Mouse (Mus musculus): ENCODE results near the gene Ubxn4. TPM values are rescaled to one million over a fixed set of nuclear protein-coding genes. Genes with fewer than 3 reads are reported as not detected.
A peak's percentile ranks its signal among the peaks of the same experiment; 100 is the strongest.

Ubxn4 gene
- polyA plus RNA-seq (2015; fragmentation: Nextera tagmentation; extraction: Ambion mirVana) = 75.5 and 81.3 TPM in 2 replicates

DNA sequence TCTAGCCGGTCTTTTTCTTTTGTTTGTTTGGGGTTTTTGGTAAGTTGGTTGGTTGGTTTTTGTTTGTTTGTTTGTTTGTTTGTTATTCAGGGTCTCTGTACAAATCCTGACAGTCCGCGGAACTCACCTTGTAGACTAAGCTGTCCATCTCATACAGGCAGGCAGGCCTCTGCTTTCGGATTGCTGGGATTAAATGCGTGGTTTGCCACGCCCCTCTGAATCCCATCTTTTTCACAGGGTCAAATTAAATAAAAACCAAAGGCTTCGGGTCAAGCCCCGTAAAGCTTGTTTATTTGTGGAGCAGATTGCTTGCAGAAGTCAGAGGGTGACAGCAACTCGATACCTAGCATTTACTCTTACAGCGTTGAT is at the start of gene Ubxn4:
Gene Ubxn4, plus strand, starts transcription at position 338 of the 369 bp plus-strand sequence.

GRCm38 (mm10) chr1:128328218-128328617 is 84.5 kb downstream of the Ubxn4 start, which contains the start of gene Lct:
Lct (minus strand) TSS chr1:128328318.

MicroRNAs within 50 kb of the gene (microRNA counts, 519-probe panel; counts per million panel counts)
- microRNA mmu-miR-128 = 5,085 counts per million, percentile 64 among the panel's probes with 10 or more counts

Small RNAs within 50 kb of the gene (microRNA-seq; reads per million reads assigned to microRNA genes)
- gene Mir128-1 = 3,711 reads per million, percentile 89 among the genes with 10 or more reads in this experiment

Other genes with a start within 250 kb of the Ubxn4 start
- gene Zranb3, start 140.9 kb upstream of the Ubxn4 start, polyA plus RNA-seq (2015; fragmentation: Nextera tagmentation; extraction: Ambion mirVana) = 2.3 TPM in 2 replicates
- gene R3hdm1, start 140.7 kb upstream of the Ubxn4 start, polyA plus RNA-seq (2015; fragmentation: Nextera tagmentation; extraction: Ambion mirVana) = 97.3 and 104 TPM in 2 replicates
- gene Lct, start 84.4 kb downstream of the Ubxn4 start, polyA plus RNA-seq (2015; fragmentation: Nextera tagmentation; extraction: Ambion mirVana) = 0.44 and 1.1 TPM in 2 replicates
- 32.1 and 34.0 TPM in 2 replicates for gene Mcm6, start 115.7 kb downstream of the Ubxn4 start, polyA plus RNA-seq (2015; fragmentation: Nextera tagmentation; extraction: Ambion mirVana)
- 109 and 113 TPM in 2 replicates for gene Dars, start 173.4 kb downstream of the Ubxn4 start, polyA plus RNA-seq (2015; fragmentation: Nextera tagmentation; extraction: Ambion mirVana)